ENCODE assay signal across 9 mouse cellular contexts in the genomic region with DNA sequence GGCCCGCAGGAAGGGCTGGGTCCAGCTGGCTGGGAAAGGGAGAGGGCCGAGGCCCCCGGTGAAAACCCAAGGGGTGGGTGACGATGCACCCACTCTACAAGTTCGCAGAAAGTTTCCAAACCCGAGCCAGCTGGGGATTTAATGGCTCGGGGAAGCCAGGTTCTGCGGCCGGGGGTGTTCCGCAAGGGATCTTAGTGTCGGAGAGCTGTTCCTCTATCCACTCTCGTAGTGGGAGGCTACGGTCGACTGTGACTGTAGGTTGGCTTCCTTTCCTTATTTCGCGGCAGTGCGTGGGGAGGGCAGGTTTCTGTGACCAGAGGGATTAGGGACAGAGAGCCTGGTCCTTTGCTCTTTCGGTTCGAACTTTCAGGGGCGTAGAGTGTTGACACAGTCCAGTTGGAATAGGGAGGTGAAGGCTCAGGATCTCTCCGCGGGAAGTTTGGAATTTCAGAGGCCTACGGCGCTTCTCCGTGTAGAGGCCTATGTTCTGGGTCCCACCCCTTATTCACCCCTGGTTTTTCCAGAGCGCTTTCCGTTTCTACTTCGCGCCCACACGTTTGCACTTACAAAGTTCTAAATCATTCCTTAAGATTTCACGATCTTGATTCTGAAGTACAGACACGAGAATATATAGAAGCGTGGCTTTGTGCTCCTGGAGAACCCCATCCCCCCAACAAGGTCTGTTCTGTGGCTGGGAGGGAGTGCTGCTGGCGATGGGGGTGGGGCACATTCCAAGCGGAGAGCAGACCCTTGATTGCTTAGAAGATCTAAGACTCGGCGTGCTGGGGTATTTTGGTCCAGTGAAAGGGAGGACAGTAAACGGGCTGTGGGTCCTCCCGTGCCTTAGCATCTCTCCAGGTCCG. TPM values are rescaled to one million over a fixed set of nuclear protein-coding genes. Genes with fewer than 3 reads are reported as not detected.
DNase-seq lines count a peak whose midpoint lies in the region; ATAC-seq and TF ChIP-seq lines count a peak whose summit lies in the region.
"Had no signal": no experiment of that assay in that cellular context is flagged by ENCODE, and none has a peak within 500 bp of the region (broad histone marks: within the 10 kb centered on the region; RNA-seq: fewer than 3 reads in every experiment).

No protein-coding gene starts in this region.

- no peak for TF ChIP-seq CTCF in bone marrow macrophage, adult 2 months (IDR thresholded peaks at IDR 0.05; ENCODE audit: low read depth, low read length)

- peak overlapping the region; percentile 93 for H3K9ac ChIP-seq in heart, embryonic 13.5 days
- peak overlapping the region; percentile 68 for H3K9ac ChIP-seq in liver, embryonic 11.5 days (ENCODE audit: low read depth, low read length)
- H3K9ac ChIP-seq in neural tube, embryonic 11.5 days (ENCODE audit: low read length), result peak overlapping the region; percentile 39

- H3K27ac ChIP-seq in bone marrow macrophage, adult 2 months (ENCODE audit: insufficient read depth, low read depth, low read length), result no peak overlapping the region
- H3K27ac ChIP-seq in heart, embryonic 13.5 days (replicated peaks), result peak overlapping the region; percentile 84
- peak overlapping the region; percentile 45 for H3K27ac ChIP-seq in liver, embryonic 11.5 days (ENCODE audit: low read depth, low read length)
- peak overlapping the region; percentile 69; the same call in 1 of the 2 replicates for H3K27ac ChIP-seq in neural tube, embryonic 11.5 days (ENCODE audit: low read depth, low read length)

- H3K4me3 ChIP-seq in erythroblast, embryonic 14.5 days (replicated peaks), result peak overlapping the region; percentile 58
- peak overlapping the region; percentile 66 for H3K4me3 ChIP-seq in bone marrow macrophage, adult 2 months (ENCODE audit: insufficient read depth, low read length)
- peak overlapping the region; percentile 88 for H3K4me3 ChIP-seq in heart, embryonic 13.5 days
- peak overlapping the region; percentile 62 for H3K4me3 ChIP-seq in liver, embryonic 11.5 days (ENCODE audit: low read depth, low read length)
- H3K4me3 ChIP-seq in neural tube, embryonic 11.5 days (ENCODE audit: low read depth, low read length), result peak overlapping the region; percentile 57

- peaks cover 66% of the 10 kb centered on the region for H3K27me3 ChIP-seq in erythroblast, embryonic 14.5 days (ENCODE audit: control insufficient read depth)
- peaks cover 14% of the 10 kb centered on the region for H3K27me3 ChIP-seq in heart, embryonic 13.5 days (replicated peaks)
- peaks cover 59% of the 10 kb centered on the region for H3K27me3 ChIP-seq in liver, embryonic 11.5 days (replicated peaks; ENCODE audit: control insufficient read depth, insufficient read depth, low read length)
- H3K27me3 ChIP-seq in neural tube, embryonic 11.5 days (ENCODE audit: control insufficient read depth, insufficient read depth, low read length), result peaks cover 54% of the 10 kb centered on the region

- H3K9me3 ChIP-seq in erythroblast, embryonic 14.5 days (ENCODE audit: control insufficient read depth, low read length), result no peaks in the 10 kb centered on the region
- no peaks in the 10 kb centered on the region for H3K9me3 ChIP-seq in heart, embryonic 13.5 days
- no peaks in the 10 kb centered on the region for H3K9me3 ChIP-seq in liver, embryonic 11.5 days (ENCODE audit: control insufficient read depth, low read length)
- no peaks in the 10 kb centered on the region for H3K9me3 ChIP-seq in neural tube, embryonic 11.5 days (ENCODE audit: control insufficient read depth, low read length)

- DNase-seq in liver, embryonic 11.5 days (ENCODE audit: low spot score), result peak; percentile 67
- DNase-seq in neural tube, embryonic 11.5 days (ENCODE audit: low spot score), result peak; percentile 53
- DNase-seq in layer of hippocampus, adult 11-12 months (ENCODE audit: low spot score), result no peak
- no peak for DNase-seq in layer of hippocampus, postnatal 25 days (ENCODE audit: extremely low spot score in 1 of 2, low spot score in 1 of 2)

- TF ChIP-seq POLR2A in bone marrow macrophage, adult 2 months (IDR thresholded peaks at IDR 0.05; ENCODE audit: borderline replicate concordance, low read depth, low read length), result no peak

- peak overlapping the region; percentile 99 for H3K4me2 ChIP-seq in heart, embryonic 13.5 days
- H3K4me2 ChIP-seq in liver, embryonic 11.5 days, result peak overlapping the region; percentile 91
- peak overlapping the region; percentile 89 for H3K4me2 ChIP-seq in neural tube, embryonic 11.5 days (ENCODE audit: low read depth)

- peaks cover 3% of the 10 kb centered on the region for H3K4me1 ChIP-seq in erythroblast, embryonic 14.5 days (ENCODE audit: control insufficient read depth)
- peaks cover 6% of the 10 kb centered on the region for H3K4me1 ChIP-seq in bone marrow macrophage, adult 2 months (ENCODE audit: control insufficient read depth, insufficient read depth, low read length)
- H3K4me1 ChIP-seq in heart, embryonic 13.5 days, result peaks cover 21% of the 10 kb centered on the region
- H3K4me1 ChIP-seq in liver, embryonic 11.5 days (replicated peaks; ENCODE audit: control insufficient read depth, insufficient read depth, low read length), result peaks cover 18% of the 10 kb centered on the region
- peaks cover 19% of the 10 kb centered on the region for H3K4me1 ChIP-seq in neural tube, embryonic 11.5 days (ENCODE audit: control insufficient read depth, insufficient read depth, low read length)

- no peak for ATAC-seq in erythroblast, adult 5-6 weeks (replicated peaks; ENCODE audit: low FRiP score, poor library complexity, severe bottlenecking)
- no peak for ATAC-seq in heart, embryonic 13.5 days (ENCODE audit: extremely low read depth, insufficient number of reproducible peaks, low FRiP score, low TSS enrichment)
- ATAC-seq in liver, embryonic 11.5 days (replicated peaks; ENCODE audit: low FRiP score), result no peak
- no peak for ATAC-seq in neural tube, embryonic 11.5 days (ENCODE audit: insufficient read depth, low FRiP score, low TSS enrichment)

- WGBS in heart, embryonic 13.5 days, result under 1% methylated on average over 40 of the region's 40 CpGs
- 2% methylated on average over 40 of the region's 40 CpGs for whole genome bisulfite sequencing in liver, embryonic 11.5 days
- under 1% methylated on average over 40 of the region's 40 CpGs for WGBS in neural tube, embryonic 11.5 days

- no peaks in the 10 kb centered on the region for H3K36me3 ChIP-seq in erythroblast, embryonic 14.5 days (ENCODE audit: control insufficient read depth)
- no peaks in the 10 kb centered on the region for H3K36me3 ChIP-seq in heart, embryonic 13.5 days
- no peaks in the 10 kb centered on the region for H3K36me3 ChIP-seq in liver, embryonic 11.5 days (ENCODE audit: control insufficient read depth, insufficient read depth, low read length)
- H3K36me3 ChIP-seq in neural tube, embryonic 11.5 days (ENCODE audit: control insufficient read depth, insufficient read depth, low read length), result no peaks in the 10 kb centered on the region

RNA-seq across cellular contexts. Expression of gene Gprc5c, which starts 1.6 kb away (rescaled TPM):
- polyA plus RNA-seq in erythroblast, embryonic 14.5 days (2012), result 0.02 and 0.06 TPM in 2 replicates
- total RNA-seq in erythroblast, adult 5-6 weeks (2015; ENCODE audit: low replicate concordance), result 0.77 TPM in 1 of 2 replicates, not detected in the other
- 0.09 TPM in 1 of 2 replicates, not detected in the other for total RNA-seq in erythroblast, adult 5-6 weeks (2017; ENCODE audit: low replicate concordance)
- polyA plus RNA-seq in bone marrow macrophage, adult 2 months (2012; ENCODE audit: insufficient read depth, insufficient read length, missing spikeins), result 35.4 and 38.0 TPM in 2 replicates
- 20.6 and 20.7 TPM in 2 replicates for polyA plus RNA-seq in heart, embryonic 13.5 days (2015; fragmentation: Nextera tagmentation; extraction: Ambion mirVana)
- 20.2 and 21.6 TPM in 2 replicates for polyA plus RNA-seq in liver, embryonic 11.5 days (2014; fragmentation: Nextera tagmentation; extraction: Ambion mirVana)
- 24.4 and 26.0 TPM in 2 replicates for polyA plus RNA-seq in neural tube, embryonic 11.5 days (2014; fragmentation: Nextera tagmentation; extraction: Ambion mirVana)
- total RNA-seq in layer of hippocampus, postnatal 25 days (2021), result 1 to 10 TPM; 2.8 to 4.5 TPM

RNA-seq across cellular contexts. Expression of gene Cd300a, which starts 37.3 kb away (rescaled TPM):
- polyA plus RNA-seq in erythroblast, embryonic 14.5 days (2012), result not detected in 2 replicates
- 3.8 and 4.8 TPM in 2 replicates for total RNA-seq in erythroblast, adult 5-6 weeks (2015; ENCODE audit: low replicate concordance)
- total RNA-seq in erythroblast, adult 5-6 weeks (2017; ENCODE audit: low replicate concordance), result 3.7 and 7.1 TPM in 2 replicates
- polyA plus RNA-seq in bone marrow macrophage, adult 2 months (2012; ENCODE audit: insufficient read depth, insufficient read length, missing spikeins), result 202 and 239 TPM in 2 replicates
- 0.82 and 1.4 TPM in 2 replicates for polyA plus RNA-seq in heart, embryonic 13.5 days (2015; fragmentation: Nextera tagmentation; extraction: Ambion mirVana)
- 4.1 and 5.4 TPM in 2 replicates for polyA plus RNA-seq in liver, embryonic 11.5 days (2014; fragmentation: Nextera tagmentation; extraction: Ambion mirVana)
- polyA plus RNA-seq in neural tube, embryonic 11.5 days (2014; fragmentation: Nextera tagmentation; extraction: Ambion mirVana), result 0.62 and 1.0 TPM in 2 replicates
- under 1 TPM; 0.37 to 0.52 TPM for total RNA-seq in layer of hippocampus, postnatal 25 days (2021)

RNA-seq across cellular contexts. Expression of gene Gpr142, which starts 53.8 kb away (rescaled TPM):
- not detected in 2 replicates for polyA plus RNA-seq in erythroblast, embryonic 14.5 days (2012)
- not detected in 2 replicates for total RNA-seq in erythroblast, adult 5-6 weeks (2015; ENCODE audit: low replicate concordance)
- total RNA-seq in erythroblast, adult 5-6 weeks (2017; ENCODE audit: low replicate concordance), result not detected in 2 replicates
- polyA plus RNA-seq in bone marrow macrophage, adult 2 months (2012; ENCODE audit: insufficient read depth, insufficient read length, missing spikeins), result not detected in 2 replicates
- polyA plus RNA-seq in heart, embryonic 13.5 days (2015; fragmentation: Nextera tagmentation; extraction: Ambion mirVana), result not detected in 2 replicates
- not detected in 2 replicates for polyA plus RNA-seq in liver, embryonic 11.5 days (2014; fragmentation: Nextera tagmentation; extraction: Ambion mirVana)
- polyA plus RNA-seq in neural tube, embryonic 11.5 days (2014; fragmentation: Nextera tagmentation; extraction: Ambion mirVana), result not detected in 2 replicates
- not detected for total RNA-seq in layer of hippocampus, postnatal 25 days (2021)
- polyA plus RNA-seq: C2C12 had no signal

RNA-seq across cellular contexts. Expression of gene Btbd17, which starts 56.8 kb away (rescaled TPM):
- polyA plus RNA-seq in erythroblast, embryonic 14.5 days (2012), result not detected in 2 replicates
- total RNA-seq in erythroblast, adult 5-6 weeks (2015; ENCODE audit: low replicate concordance), result not detected in 2 replicates
- not detected in 2 replicates for total RNA-seq in erythroblast, adult 5-6 weeks (2017; ENCODE audit: low replicate concordance)
- polyA plus RNA-seq in bone marrow macrophage, adult 2 months (2012; ENCODE audit: insufficient read depth, insufficient read length, missing spikeins), result not detected in 2 replicates
- 0.24 TPM in 1 of 2 replicates, not detected in the other for polyA plus RNA-seq in heart, embryonic 13.5 days (2015; fragmentation: Nextera tagmentation; extraction: Ambion mirVana)
- 0.10 and 0.43 TPM in 2 replicates for polyA plus RNA-seq in liver, embryonic 11.5 days (2014; fragmentation: Nextera tagmentation; extraction: Ambion mirVana)
- polyA plus RNA-seq in neural tube, embryonic 11.5 days (2014; fragmentation: Nextera tagmentation; extraction: Ambion mirVana), result 43.1 and 51.5 TPM in 2 replicates
- 10 to 100 TPM; 27.8 to 30.9 TPM for total RNA-seq in layer of hippocampus, postnatal 25 days (2021)

Comparison
In these comparisons a context has a peak if more than half of its experiments do, and no peak if none do; other contexts are left out.
1. H3K9ac ChIP-seq: peak in every context shown above with its lines; median percentile 93 in heart, embryonic 13.5 days; 68 in liver, embryonic 11.5 days; 39 in neural tube, embryonic 11.5 days.
2. DNase-seq: peak in liver, embryonic 11.5 days (single experiment) and neural tube, embryonic 11.5 days (single experiment); none in layer of hippocampus, adult 11-12 months (single experiment) and layer of hippocampus, postnatal 25 days (0 of 2).
3. RNA of gene Gprc5c, which starts 1.6 kb away (polyA plus RNA-seq): 35.4 to 38.0 TPM in bone marrow macrophage, adult 2 months, 24.4 to 26.0 TPM in neural tube, embryonic 11.5 days, 20.6 to 20.7 TPM in heart, embryonic 13.5 days and 20.2 to 21.6 TPM in liver, embryonic 11.5 days; 0.02 to 0.06 TPM in erythroblast, embryonic 14.5 days; every median in the first group is over 10 times any median in the second.
4. RNA of gene Cd300a, which starts 37.3 kb away (polyA plus RNA-seq): 202 to 239 TPM in bone marrow macrophage, adult 2 months; 4.1 to 5.4 TPM in liver, embryonic 11.5 days, 0.62 to 1.0 TPM in neural tube, embryonic 11.5 days, 0.82 to 1.4 TPM in heart, embryonic 13.5 days and not detected in erythroblast, embryonic 14.5 days; every median in the first group is over 10 times any median in the second.
5. Peak in every context shown above with its lines, with median percentiles within 50 percentile points of each other: H3K4me3 ChIP-seq and H3K4me2 ChIP-seq.